Mouse (Mus musculus): ENCODE results near the gene Apoa2. TPM values are rescaled to one million over a fixed set of nuclear protein-coding genes. Genes with fewer than 3 reads are reported as not detected.

Apoa2 gene
- total and polyA plus RNA-seq, 2 experiments from 2014 or later, result 2.0 to 2.7 TPM

- Histone ChIP-seq H3K9me3 (ENCODE audit: low read length) (no peaks in the 10 kb centered on the region), H3K36me3 (ENCODE audit: insufficient read depth) (peaks cover 21% of the 10 kb centered on the region), H3K4me3 (ENCODE audit: low read depth, low read length) (peak overlapping the region; percentile 56), H3K4me2 (ENCODE audit: low read depth) (peak overlapping the region; percentile 83), H3K9ac (peak overlapping the region; percentile 47), H3K4me1 (ENCODE audit: insufficient read depth) (peaks cover 9% of the 10 kb centered on the region), H3K27me3 (ENCODE audit: insufficient read depth, low read length) (no peaks in the 10 kb centered on the region), H3K27ac (ENCODE audit: low read depth, low read length) (0 out of 2 replicates have a peak overlapping the region, but pooled peaks have one; percentile 35)
- 6% methylated on average over 22 of the region's 22 CpGs for WGBS
- DNase-seq (peak; percentile 16), ATAC-seq (no peak)
- no peak for TF ChIP-seq CTCF (IDR thresholded peaks at IDR 0.05; ENCODE audit: low read depth)
Measured at GRCm38 (mm10) chr1:171221281-171222193, 3.3 kb upstream of the Apoa2 start.

- no peaks in the 10 kb centered on the region for H3K9me3 ChIP-seq (ENCODE audit: low read length)
- peak within 1 kb of the TSS; percentile 56 for H3K4me3 ChIP-seq (ENCODE audit: low read depth, low read length)
- peak; percentile 70 for TF ChIP-seq CTCF (IDR thresholded peaks at IDR 0.05; ENCODE audit: low read depth)
- H3K27me3 ChIP-seq (ENCODE audit: insufficient read depth, low read length), result no peaks in the 10 kb centered on the region
- peak; percentile 96 for DNase-seq
- 3% methylated on average over 28 of the region's 28 CpGs for WGBS
- peaks cover 21% of the 10 kb centered on the region for H3K36me3 ChIP-seq (ENCODE audit: insufficient read depth)
- H3K4me2 ChIP-seq (ENCODE audit: low read depth), result peak within 1 kb of the TSS; percentile 83
- peak within 1 kb of the TSS; percentile 47 for H3K9ac ChIP-seq
- peaks cover 9% of the 10 kb centered on the region for H3K4me1 ChIP-seq (ENCODE audit: insufficient read depth)
- ATAC-seq, result peak; percentile 97
- H3K27ac ChIP-seq (ENCODE audit: low read depth, low read length), result 0 out of 2 replicates have a peak within 1 kb of the TSS, but pooled peaks have one; percentile 35
Measured at GRCm38 (mm10) chr1:171222238-171223155, 2.4 kb upstream of the Apoa2 start, which contains the start of gene Tomm40l. Tomm40l (minus strand) TSS chr1:171222514.

GRCm38 (mm10) chr1:171223168-171223567 is 1.7 kb upstream of the Apoa2 start:
- WGBS, result 83% methylated on average over 6 of the region's 6 CpGs
- Histone ChIP-seq H3K9ac (no peak overlapping the region), H3K27ac (ENCODE audit: low read depth, low read length) (0 out of 2 replicates have a peak overlapping the region, but pooled peaks have one; percentile 35), H3K36me3 (ENCODE audit: insufficient read depth) (peaks cover 18% of the 10 kb centered on the region), H3K4me2 (ENCODE audit: low read depth) (peak overlapping the region; percentile 83; the same call in 1 of the 2 replicates), H3K4me1 (ENCODE audit: insufficient read depth) (peaks cover 9% of the 10 kb centered on the region), H3K27me3 (ENCODE audit: insufficient read depth, low read length) (no peaks in the 10 kb centered on the region), H3K4me3 (ENCODE audit: low read depth, low read length) (peak overlapping the region; percentile 56; the same call in 1 of the 2 replicates), H3K9me3 (ENCODE audit: low read length) (no peaks in the 10 kb centered on the region)
- DNase-seq (no peak), ATAC-seq (no peak)
- TF ChIP-seq CTCF (IDR thresholded peaks at IDR 0.05; ENCODE audit: low read depth), result no peak

GRCm38 (mm10) chr1:171223796-171224195 is 1.1 kb upstream of the Apoa2 start:
- Histone ChIP-seq H3K27ac (ENCODE audit: low read depth, low read length) (no peak overlapping the region), H3K27me3 (ENCODE audit: insufficient read depth, low read length) (no peaks in the 10 kb centered on the region), H3K36me3 (ENCODE audit: insufficient read depth) (peaks cover 12% of the 10 kb centered on the region), H3K9me3 (ENCODE audit: low read length) (no peaks in the 10 kb centered on the region), H3K9ac (no peak overlapping the region), H3K4me2 (ENCODE audit: low read depth) (no peak overlapping the region), H3K4me1 (ENCODE audit: insufficient read depth) (peaks cover 9% of the 10 kb centered on the region), H3K4me3 (ENCODE audit: low read depth, low read length) (no peak overlapping the region)
- no peak for TF ChIP-seq CTCF (IDR thresholded peaks at IDR 0.05; ENCODE audit: low read depth)
- WGBS, result 92% methylated on average over 2 of the region's 2 CpGs
- DNase-seq, result no peak
- no peak for ATAC-seq

GRCm38 (mm10) chr1:171226780-171227179 is 1.9 kb downstream of the Apoa2 start:
- Histone ChIP-seq H3K27me3 (ENCODE audit: insufficient read depth, low read length) (no peaks in the 10 kb centered on the region), H3K9ac (no peak overlapping the region), H3K4me2 (ENCODE audit: low read depth) (no peak overlapping the region), H3K9me3 (ENCODE audit: low read length) (no peaks in the 10 kb centered on the region), H3K4me3 (ENCODE audit: low read depth, low read length) (no peak overlapping the region), H3K4me1 (ENCODE audit: insufficient read depth) (0 out of 2 replicates have a peak, but pooled peaks cover under 1% of the 10 kb centered on the region), H3K36me3 (ENCODE audit: insufficient read depth) (no peaks in the 10 kb centered on the region), H3K27ac (ENCODE audit: low read depth, low read length) (no peak overlapping the region)
- DNase-seq (no peak), ATAC-seq (no peak)
- no peak for TF ChIP-seq CTCF (IDR thresholded peaks at IDR 0.05; ENCODE audit: low read depth)
- 39% methylated on average over 4 of the region's 4 CpGs for WGBS

GRCm38 (mm10) chr1:171227879-171228278 is 3.0 kb downstream of the Apoa2 start:
- WGBS, result 86% methylated on average over 1 of the region's 1 CpGs
- Histone ChIP-seq H3K4me3 (ENCODE audit: low read depth, low read length) (no peak overlapping the region), H3K9me3 (ENCODE audit: low read length) (no peaks in the 10 kb centered on the region), H3K27ac (ENCODE audit: low read depth, low read length) (no peak overlapping the region), H3K4me1 (ENCODE audit: insufficient read depth) (no peaks in the 10 kb centered on the region), H3K27me3 (ENCODE audit: insufficient read depth, low read length) (no peaks in the 10 kb centered on the region), H3K9ac (no peak overlapping the region), H3K36me3 (ENCODE audit: insufficient read depth) (no peaks in the 10 kb centered on the region), H3K4me2 (ENCODE audit: low read depth) (no peak overlapping the region)
- ATAC-seq (no peak), DNase-seq (no peak)
- no peak for TF ChIP-seq CTCF (IDR thresholded peaks at IDR 0.05; ENCODE audit: low read depth)

Data from forebrain, postnatal 0 days (tissue).